Mouse (Mus musculus): Measurements from ENCODE around the gene Pmvk.

The Pmvk gene

GRCm38 (mm10) chr3:89481488-89481887 lies 27.1 kb downstream of the Pmvk start:
- peak; percentile 46 for DNase-seq (ENCODE audit: low read depth, low spot score)

GRCm38 (mm10) chr3:89482249-89482648 lies 27.9 kb downstream of the Pmvk start:
- no peak for DNase-seq (ENCODE audit: low read depth, low spot score)

- peak; percentile 83 for DNase-seq (ENCODE audit: low read depth, low spot score)
Observed at GRCm38 (mm10) chr3:89484766-89485524, 30.6 kb downstream of the Pmvk start.

- no peak for DNase-seq (ENCODE audit: low read depth, low spot score)
Observed at GRCm38 (mm10) chr3:89486111-89486510, 31.8 kb downstream of the Pmvk start.

- DNase-seq (ENCODE audit: low read depth, low spot score) = no peak
Observed at GRCm38 (mm10) chr3:89486916-89487702, 32.8 kb downstream of the Pmvk start.

GRCm38 (mm10) chr3:89490790-89491189 lies 36.4 kb downstream of the Pmvk start:
- no peak for DNase-seq (ENCODE audit: low read depth, low spot score)

- no peak for DNase-seq (ENCODE audit: low read depth, low spot score)
Observed at GRCm38 (mm10) chr3:89491559-89491958, 37.2 kb downstream of the Pmvk start.

- peak; percentile 55 for DNase-seq (ENCODE audit: low read depth, low spot score)
Observed at GRCm38 (mm10) chr3:89492701-89493151, 38.4 kb downstream of the Pmvk start.

- DNase-seq (ENCODE audit: low read depth, low spot score) = no peak
Observed at GRCm38 (mm10) chr3:89494630-89495029, 40.3 kb downstream of the Pmvk start.

- DNase-seq (ENCODE audit: low read depth, low spot score) = no peak
Observed at GRCm38 (mm10) chr3:89496366-89496765, 42.0 kb downstream of the Pmvk start.

- no peak for DNase-seq (ENCODE audit: low read depth, low spot score)
Observed at GRCm38 (mm10) chr3:89499696-89500095, 45.4 kb downstream of the Pmvk start.

GRCm38 (mm10) chr3:89501486-89501885 lies 47.1 kb downstream of the Pmvk start:
- no peak for DNase-seq (ENCODE audit: low read depth, low spot score)

GRCm38 (mm10) chr3:89502551-89502950 lies 48.2 kb downstream of the Pmvk start:
- DNase-seq (ENCODE audit: low read depth, low spot score) = no peak

- no peak for DNase-seq (ENCODE audit: low read depth, low spot score)
Observed at GRCm38 (mm10) chr3:89508041-89508440, 53.7 kb downstream of the Pmvk start.

- DNase-seq (ENCODE audit: low read depth, low spot score) = peak; percentile 61
Observed at GRCm38 (mm10) chr3:89510979-89511378, 56.6 kb downstream of the Pmvk start.

- DNase-seq (ENCODE audit: low read depth, low spot score) = no peak
Observed at GRCm38 (mm10) chr3:89511400-89511799, 57.1 kb downstream of the Pmvk start.

- no peak for DNase-seq (ENCODE audit: low read depth, low spot score)
Observed at GRCm38 (mm10) chr3:89512225-89512624, 57.9 kb downstream of the Pmvk start.

GRCm38 (mm10) chr3:89515444-89515843 lies 61.1 kb downstream of the Pmvk start:
- DNase-seq (ENCODE audit: low read depth, low spot score) = no peak

- no peak for DNase-seq (ENCODE audit: low read depth, low spot score)
Observed at GRCm38 (mm10) chr3:89516321-89516720, 62.0 kb downstream of the Pmvk start.

Data from mesoderm, embryonic 11.5 days (tissue).